Mouse (Mus musculus): ENCODE measurements around the gene Tnrc6b.

DNA sequence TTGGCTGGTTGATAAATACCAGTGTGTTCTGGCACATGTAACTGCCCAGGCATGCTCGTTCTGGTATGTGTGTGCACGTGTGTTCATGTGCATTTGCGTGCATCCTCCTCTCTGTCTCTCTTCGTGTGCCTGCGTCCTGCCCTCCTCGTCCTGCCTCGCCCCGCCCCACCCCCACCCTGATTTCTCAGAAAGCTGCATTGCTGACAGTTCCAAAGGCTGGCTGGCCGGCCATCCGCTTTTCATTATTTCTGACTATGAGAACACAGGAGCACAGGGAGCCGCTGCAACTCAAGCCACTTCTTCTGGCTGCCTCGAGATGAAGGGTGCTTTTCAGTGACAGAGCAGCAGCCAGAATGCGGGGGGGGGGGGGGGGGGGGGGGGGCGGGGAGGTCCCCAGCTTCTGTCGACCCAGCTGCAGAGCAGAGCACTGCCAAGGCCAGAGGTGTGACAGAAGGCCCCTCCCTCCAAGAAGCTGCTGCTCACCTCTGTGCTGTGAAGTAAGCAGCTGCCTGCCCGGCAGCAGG lies 219.0 kb downstream of the Tnrc6b start:
- no peak for TF ChIP-seq CTCF (IDR thresholded peaks at IDR 0.05)
- TF ChIP-seq EP300 (IDR thresholded peaks at IDR 0.05) = no peak

All from lung, postnatal 0 days (tissue).